Mouse (Mus musculus) liver, adult 2 months (tissue): ENCODE results near the gene 1700020A23Rik.

Experiments
- CTCF ChIP-seq: fragments of 200-500 bp; IDR thresholded peaks from 2 replicates; pipeline ENCODE4 v1.5.1; 2011; ENCODE audit warnings: low read depth, low read length, control low read depth
- POLR2A ChIP-seq: fragments of 200-500 bp; IDR thresholded peaks from 2 replicates; pipeline ENCODE4 v1.6.1; 2011; ENCODE audit warnings: low read length, control low read depth; ENCODE audit not compliant: insufficient read depth; ENCODE audit errors: extremely low read depth

- TF ChIP-seq POLR2A = no peak
- TF ChIP-seq CTCF = no peak
These were observed 49.8 kb downstream of the 1700020A23Rik start for GRCm38 (mm10) chr2:130454748-130455370.
